9 mouse cellular contexts compared by ENCODE assay signal in the genomic region with DNA sequence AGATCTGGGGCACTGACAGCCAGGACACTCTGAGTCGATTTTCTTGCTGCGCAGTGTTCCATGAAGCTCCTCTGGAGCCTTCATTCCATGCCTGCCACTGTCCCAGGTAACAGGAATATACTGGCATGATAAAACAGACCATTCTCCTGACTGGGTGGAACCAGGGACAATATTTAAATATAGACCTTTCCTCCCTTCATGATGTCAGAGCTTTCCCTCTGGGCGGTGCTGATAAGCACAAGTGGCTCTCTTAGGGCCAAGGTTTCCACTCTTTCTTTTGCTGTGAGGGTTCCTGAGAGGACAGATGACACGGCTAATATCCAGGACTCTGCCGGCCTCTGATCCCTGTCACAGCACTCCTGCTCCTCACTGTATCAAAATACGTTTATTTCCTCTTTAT. TPM values are rescaled to one million over a fixed set of nuclear protein-coding genes. Genes with fewer than 3 reads are reported as not detected.
DNase-seq lines count a peak whose midpoint lies in the region; ATAC-seq and TF ChIP-seq lines count a peak whose summit lies in the region.
"Had no signal": no experiment of that assay in that cellular context is flagged by ENCODE, and none has a peak within 500 bp of the region (broad histone marks: within the 10 kb centered on the region; RNA-seq: fewer than 3 reads in every experiment).

No protein-coding gene starts in this region.

- H3K4me3 ChIP-seq in layer of hippocampus, adult 2 months, result no peak overlapping the region
- no peak overlapping the region for H3K4me3 ChIP-seq in heart, embryonic 16.5 days (ENCODE audit: low read length)
- no peak overlapping the region for H3K4me3 ChIP-seq in hindbrain, embryonic 13.5 days
- H3K4me3 ChIP-seq: embryonic facial prominence, embryonic 12.5 days had no signal

- no peaks in the 10 kb centered on the region for H3K27me3 ChIP-seq in heart, embryonic 16.5 days (ENCODE audit: control insufficient read depth, insufficient read depth, low read length)
- H3K27me3 ChIP-seq in hindbrain, embryonic 13.5 days, result no peaks in the 10 kb centered on the region
- H3K27me3 ChIP-seq: embryonic facial prominence, embryonic 12.5 days; Patski had no signal

- DNase-seq in layer of hippocampus, adult 2 months (ENCODE audit: low spot score in 2 of 2), result no peak
- DNase-seq in layer of hippocampus, adult 9-11 months, result no peak
- DNase-seq in cerebellum, postnatal 25 days, result peak; percentile 44 to 52
- peak; percentile 54 for DNase-seq in lung, postnatal 25 days (ENCODE audit: low spot score)
- no peak for DNase-seq in left cerebral cortex, adult 18-20 months (ENCODE audit: low spot score in 2 of 2)

- H3K9me3 ChIP-seq in heart, embryonic 16.5 days (replicated peaks; ENCODE audit: control insufficient read depth, low read length), result no peaks in the 10 kb centered on the region
- H3K9me3 ChIP-seq in hindbrain, embryonic 13.5 days, result no peaks in the 10 kb centered on the region
- H3K9me3 ChIP-seq: embryonic facial prominence, embryonic 12.5 days had no signal

- H3K9ac ChIP-seq in heart, embryonic 16.5 days (ENCODE audit: low read length), result no peak overlapping the region
- no peak overlapping the region for H3K9ac ChIP-seq in hindbrain, embryonic 13.5 days
- H3K9ac ChIP-seq: embryonic facial prominence, embryonic 12.5 days had no signal

- H3K27ac ChIP-seq in layer of hippocampus, adult 2 months, result peak overlapping the region; percentile 88
- H3K27ac ChIP-seq in heart, embryonic 16.5 days (ENCODE audit: low read length), result peak overlapping the region; percentile 71
- H3K27ac ChIP-seq in hindbrain, embryonic 13.5 days, result no peak overlapping the region
- H3K27ac ChIP-seq: embryonic facial prominence, embryonic 12.5 days had no signal

- no peak for TF ChIP-seq CTCF in layer of hippocampus, adult 2 months (conservative IDR thresholded peaks at IDR 0.05)

- H3K4me1 ChIP-seq in heart, embryonic 16.5 days (ENCODE audit: control insufficient read depth, insufficient read depth, low read length), result peaks cover 38% of the 10 kb centered on the region
- H3K4me1 ChIP-seq in hindbrain, embryonic 13.5 days (replicated peaks), result peaks cover 54% of the 10 kb centered on the region

- ATAC-seq in heart, embryonic 16.5 days (replicated peaks; ENCODE audit: extremely low read depth, insufficient read depth, low FRiP score), result peak; percentile 78
- ATAC-seq in hindbrain, embryonic 13.5 days (ENCODE audit: low FRiP score), result no peak
- ATAC-seq: Patski had no signal

- H3K36me3 ChIP-seq in heart, embryonic 16.5 days (ENCODE audit: control insufficient read depth, insufficient read depth), result no peaks in the 10 kb centered on the region
- H3K36me3 ChIP-seq in hindbrain, embryonic 13.5 days, result no peaks in the 10 kb centered on the region
- H3K36me3 ChIP-seq: embryonic facial prominence, embryonic 12.5 days had no signal

- peak overlapping the region; percentile 36; the same call in 1 of the 2 replicates for H3K4me2 ChIP-seq in heart, embryonic 16.5 days (ENCODE audit: low read depth, low read length)
- H3K4me2 ChIP-seq in hindbrain, embryonic 13.5 days, result no peak overlapping the region
- H3K4me2 ChIP-seq: embryonic facial prominence, embryonic 12.5 days had no signal

- 19% methylated on average over 6 of the region's 6 CpGs for WGBS in heart, embryonic 16.5 days
- WGBS in hindbrain, embryonic 13.5 days, result 69% methylated on average over 6 of the region's 6 CpGs

RNA-seq across cellular contexts. Expression of gene Wdfy2, which starts 40.6 kb away (rescaled TPM):
- total RNA-seq in layer of hippocampus, adult 2 months (2021), result 10 to 100 TPM; 15.2 to 16.5 TPM
- 4.0 and 4.5 TPM in 2 replicates for polyA plus RNA-seq in heart, embryonic 16.5 days (2015; fragmentation: Nextera tagmentation; extraction: Ambion mirVana)
- 7.7 and 8.2 TPM in 2 replicates for polyA plus RNA-seq in hindbrain, embryonic 13.5 days (2015; fragmentation: Nextera tagmentation; extraction: Ambion mirVana)
- 10 to 100 TPM; 13.7 to 14.1 TPM for total RNA-seq in left cerebral cortex, adult 18-20 months (2021)

Comparison
In these comparisons a context has a peak if more than half of its experiments do, and no peak if none do; other contexts are left out.
1. DNase-seq: peak in cerebellum, postnatal 25 days (2 of 2) and lung, postnatal 25 days (single experiment); none in layer of hippocampus, adult 2 months (0 of 2), layer of hippocampus, adult 9-11 months (single experiment) and left cerebral cortex, adult 18-20 months (0 of 2).